Mouse (Mus musculus) lung, adult 2 months (tissue): ENCODE results near the gene Mrc1.

Experiments
- CTCF ChIP-seq: fragments of 200-500 bp; IDR thresholded peaks from 2 replicates; pipeline ENCODE4 v1.5.1; 2011; ENCODE audit warnings: mild to moderate bottlenecking, low read length, control low read depth; ENCODE audit not compliant: insufficient read depth
- POLR2A ChIP-seq: fragments of 200-500 bp; IDR thresholded peaks from 2 replicates; pipeline ENCODE4 v1.6.1; 2011; ENCODE audit warnings: low read depth, mild to moderate bottlenecking, control low read depth, low read length, borderline replicate concordance; ENCODE audit errors: extremely low read depth

DNA sequence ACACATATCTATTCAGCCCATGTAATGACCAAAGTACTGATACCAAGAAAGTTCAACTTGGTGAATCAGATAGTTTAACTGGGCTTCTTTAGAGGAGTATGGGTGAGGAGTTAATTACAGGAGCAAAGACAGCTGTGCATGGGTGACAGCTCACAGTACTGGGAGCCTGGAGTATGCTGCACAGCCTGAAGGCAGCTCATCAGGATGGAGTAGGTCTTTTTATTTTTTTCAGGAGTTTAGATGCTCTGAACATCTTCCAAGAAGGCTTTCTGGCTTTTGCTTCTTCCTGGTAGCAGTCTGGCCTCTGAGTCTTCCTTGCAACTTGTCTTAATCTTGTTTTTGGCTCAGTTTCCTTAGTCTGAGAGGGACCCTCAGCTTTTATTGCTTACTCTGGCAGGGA is 17.6 kb upstream of the Mrc1 start:
- TF ChIP-seq CTCF = no peak
- TF ChIP-seq POLR2A = no peak
